Mouse (Mus musculus): ENCODE results near the gene Tubgcp3. TPM values are rescaled to one million over a fixed set of nuclear protein-coding genes. Genes with fewer than 3 reads are reported as not detected.
A peak's percentile ranks its signal among the peaks of the same experiment; 100 is the strongest.
"Not testable (repeated sequence)": the region's sequence is repeated elsewhere in the genome, so short reads cannot be mapped to it uniquely, and the experiment has no call there.

The Tubgcp3 gene
- polyA plus RNA-seq, 1 experiment from 2014 or later, result 37.5 TPM

- 93% methylated on average over 6 of the region's 6 CpGs for WGBS
- peaks cover 11% of the 10 kb centered on the region for H3K4me1 ChIP-seq (replicated peaks)
Observed at GRCm38 (mm10) chr8:12668832-12669231, 3.2 kb downstream of the Tubgcp3 start.

GRCm38 (mm10) chr8:12666530-12666929 is 5.5 kb downstream of the Tubgcp3 start:
- not testable (repeated sequence) for H3K4me2 ChIP-seq (replicated peaks); H3K9ac ChIP-seq; H3K27ac ChIP-seq; H3K4me3 ChIP-seq (replicated peaks); H3K27me3 ChIP-seq (replicated peaks); H3K36me3 ChIP-seq; H3K4me1 ChIP-seq (replicated peaks); H3K9me3 ChIP-seq; ATAC-seq
- WGBS, result 82% methylated on average over 3 of the region's 3 CpGs

More at GRCm38 (mm10) chr8:12668832-12669231, 3.2 kb downstream of the Tubgcp3 start:
- no peak overlapping the region for H3K9ac ChIP-seq
- H3K4me2 ChIP-seq (replicated peaks), result no peak overlapping the region
- H3K4me3 ChIP-seq (replicated peaks), result no peak overlapping the region
- no peak overlapping the region for H3K27ac ChIP-seq
- H3K36me3 ChIP-seq, result no peaks in the 10 kb centered on the region
- no peak for ATAC-seq
- 0 out of 2 replicates have a peak, but pooled peaks cover 5% of the 10 kb centered on the region for H3K27me3 ChIP-seq (replicated peaks)
- no peaks in the 10 kb centered on the region for H3K9me3 ChIP-seq

GRCm38 (mm10) chr8:12663105-12663456 is 9.0 kb downstream of the Tubgcp3 start:
- WGBS, result 91% methylated on average over 5 of the region's 5 CpGs
- Histone ChIP-seq H3K36me3 (peaks cover 12% of the 10 kb centered on the region; the same call in 1 of the 2 replicates), H3K27me3 (replicated peaks) (no peaks in the 10 kb centered on the region), H3K4me3 (replicated peaks) (no peak overlapping the region), H3K9ac (no peak overlapping the region), H3K9me3 (no peaks in the 10 kb centered on the region), H3K27ac (no peak overlapping the region), H3K4me1 (replicated peaks) (peaks cover 4% of the 10 kb centered on the region; the same call in 1 of the 2 replicates), H3K4me2 (replicated peaks) (no peak overlapping the region)
- no peak for ATAC-seq

GRCm38 (mm10) chr8:12662375-12663104 is 9.5 kb downstream of the Tubgcp3 start:
- no peak overlapping the region for H3K4me2 ChIP-seq (replicated peaks)
- no peak overlapping the region for H3K27ac ChIP-seq
- no peaks in the 10 kb centered on the region for H3K27me3 ChIP-seq (replicated peaks)
- peak; percentile 67; the same call in 1 of the 2 replicates for ATAC-seq
- H3K4me1 ChIP-seq (replicated peaks), result peaks cover 4% of the 10 kb centered on the region; the same call in 1 of the 2 replicates
- peaks cover 12% of the 10 kb centered on the region; the same call in 1 of the 2 replicates for H3K36me3 ChIP-seq
- H3K9ac ChIP-seq, result no peak overlapping the region
- no peaks in the 10 kb centered on the region for H3K9me3 ChIP-seq
- 90% methylated on average over 4 of the region's 4 CpGs for WGBS
- no peak overlapping the region for H3K4me3 ChIP-seq (replicated peaks)

DNA sequence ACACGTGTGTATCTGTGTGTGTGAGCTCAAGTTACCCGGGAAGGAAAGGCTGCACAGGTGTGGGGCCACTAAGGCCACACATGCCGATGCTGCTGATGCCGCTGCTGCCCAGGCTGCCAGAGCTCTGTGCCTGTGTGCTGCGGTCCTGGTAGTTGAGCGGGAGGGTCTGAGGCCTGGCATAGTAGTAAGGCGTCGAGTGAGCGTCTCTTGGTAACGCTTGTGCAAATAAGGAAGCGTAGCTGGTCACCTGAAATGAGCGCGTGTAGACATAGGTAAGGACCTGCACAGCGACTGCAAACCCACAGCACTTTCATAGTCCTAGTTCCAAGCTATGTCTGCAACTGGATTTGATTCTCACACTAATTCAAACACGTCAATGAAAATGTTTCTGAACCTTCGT is 14.6 kb downstream of the Tubgcp3 start:
- Histone ChIP-seq H3K4me2 (replicated peaks) (no peak overlapping the region), H3K36me3 (peaks cover 48% of the 10 kb centered on the region), H3K27me3 (replicated peaks) (no peaks in the 10 kb centered on the region), H3K9me3 (no peaks in the 10 kb centered on the region), H3K27ac (no peak overlapping the region), H3K4me1 (replicated peaks) (no peaks in the 10 kb centered on the region), H3K9ac (no peak overlapping the region; the same call in 1 of the 2 replicates), H3K4me3 (replicated peaks) (no peak overlapping the region)
- 90% methylated on average over 16 of the region's 16 CpGs for WGBS
- no peak for ATAC-seq

DNA sequence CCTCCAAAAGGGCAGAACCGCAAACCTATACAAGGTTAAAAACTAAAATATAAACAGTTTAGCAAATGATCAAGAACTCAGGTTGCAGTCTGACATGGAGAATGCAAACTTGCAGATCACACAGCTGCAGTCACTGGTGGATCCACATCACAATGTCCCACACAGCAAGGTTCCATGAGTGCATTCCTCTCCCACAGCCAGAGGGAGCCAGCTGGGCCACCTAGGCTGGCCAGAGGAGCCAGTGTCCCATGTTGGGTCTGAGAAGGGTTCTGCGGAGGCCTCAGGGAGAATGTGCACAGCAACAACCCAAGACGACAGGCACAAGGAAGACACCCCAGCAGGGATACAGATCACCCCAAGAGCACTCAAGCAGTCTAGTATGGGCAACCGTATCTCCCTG is 20.8 kb downstream of the Tubgcp3 start:
- H3K4me1 ChIP-seq (replicated peaks), result no peaks in the 10 kb centered on the region
- no peak for ATAC-seq
- H3K27ac ChIP-seq, result no peak overlapping the region
- H3K27me3 ChIP-seq (replicated peaks), result no peaks in the 10 kb centered on the region
- H3K4me2 ChIP-seq (replicated peaks), result no peak overlapping the region
- no peak overlapping the region for H3K4me3 ChIP-seq (replicated peaks)
- H3K9me3 ChIP-seq, result no peaks in the 10 kb centered on the region
- H3K9ac ChIP-seq, result no peak overlapping the region
- peaks cover 48% of the 10 kb centered on the region for H3K36me3 ChIP-seq
- WGBS, result 66% methylated on average over 4 of the region's 4 CpGs

- H3K9ac ChIP-seq, result no peak overlapping the region
- H3K4me2 ChIP-seq (replicated peaks), result no peak overlapping the region
- H3K9me3 ChIP-seq, result no peaks in the 10 kb centered on the region
- H3K4me1 ChIP-seq (replicated peaks), result no peaks in the 10 kb centered on the region
- H3K27me3 ChIP-seq (replicated peaks), result no peaks in the 10 kb centered on the region
- ATAC-seq, result peak; percentile 83
- H3K4me3 ChIP-seq (replicated peaks), result no peak overlapping the region
- peaks cover 41% of the 10 kb centered on the region for H3K36me3 ChIP-seq
- no peak overlapping the region for H3K27ac ChIP-seq
- WGBS, result 52% methylated on average over 4 of the region's 4 CpGs
Observed at GRCm38 (mm10) chr8:12650495-12650894, 21.6 kb downstream of the Tubgcp3 start.

DNA sequence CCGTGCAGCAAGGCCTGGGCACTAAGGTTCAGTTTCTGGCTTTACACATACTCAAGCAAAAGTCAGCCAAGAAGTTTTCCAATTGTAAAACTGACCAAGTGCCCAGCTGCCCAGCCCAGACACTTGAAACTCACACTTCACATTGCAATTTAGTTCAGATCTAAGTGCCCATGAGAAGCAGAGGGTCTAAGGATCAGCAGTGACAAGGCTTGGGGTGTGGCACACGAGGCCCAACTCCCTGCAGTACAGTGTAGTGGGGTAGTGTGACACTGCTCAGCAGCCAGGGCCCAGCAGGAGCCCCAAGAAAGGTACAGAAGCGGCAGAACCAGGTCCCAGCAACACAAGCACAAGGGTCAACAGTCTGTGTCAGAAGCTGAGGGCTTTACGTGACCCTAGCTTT is 23.1 kb downstream of the Tubgcp3 start:
- Histone ChIP-seq H3K9me3 (no peaks in the 10 kb centered on the region), H3K27me3 (replicated peaks) (no peaks in the 10 kb centered on the region), H3K4me1 (replicated peaks) (no peaks in the 10 kb centered on the region), H3K9ac (no peak overlapping the region), H3K4me3 (replicated peaks) (no peak overlapping the region), H3K36me3 (peaks cover 36% of the 10 kb centered on the region), H3K27ac (no peak overlapping the region), H3K4me2 (replicated peaks) (no peak overlapping the region)
- peak; percentile 66 for ATAC-seq
- WGBS, result 81% methylated on average over 4 of the region's 4 CpGs

DNA sequence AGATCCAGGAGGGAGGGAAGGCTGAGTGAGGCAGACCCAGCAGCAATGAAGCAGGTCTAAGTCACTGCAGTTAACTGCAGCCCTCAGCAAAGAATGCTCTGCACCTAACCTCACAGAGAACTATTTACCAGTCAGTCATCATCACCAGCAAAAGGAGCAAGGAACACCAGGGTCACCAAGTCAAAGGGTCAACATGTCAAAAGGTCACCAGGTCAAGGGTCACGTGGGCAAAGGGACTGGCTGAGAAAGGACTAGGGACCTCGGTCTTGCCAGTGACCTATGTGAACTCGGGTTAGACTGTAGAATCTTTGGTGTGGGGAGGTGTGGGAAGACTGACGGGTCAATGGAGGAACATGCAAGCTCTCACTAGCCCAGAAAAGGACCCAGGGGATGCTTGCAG is 25.5 kb downstream of the Tubgcp3 start:
- Histone ChIP-seq H3K4me3 (replicated peaks) (no peak overlapping the region), H3K27me3 (replicated peaks) (no peaks in the 10 kb centered on the region), H3K27ac (no peak overlapping the region), H3K9me3 (no peaks in the 10 kb centered on the region), H3K9ac (no peak overlapping the region), H3K4me1 (replicated peaks) (no peaks in the 10 kb centered on the region), H3K36me3 (peaks cover 21% of the 10 kb centered on the region), H3K4me2 (replicated peaks) (no peak overlapping the region)
- no peak for ATAC-seq
- 73% methylated on average over 4 of the region's 4 CpGs for WGBS

DNA sequence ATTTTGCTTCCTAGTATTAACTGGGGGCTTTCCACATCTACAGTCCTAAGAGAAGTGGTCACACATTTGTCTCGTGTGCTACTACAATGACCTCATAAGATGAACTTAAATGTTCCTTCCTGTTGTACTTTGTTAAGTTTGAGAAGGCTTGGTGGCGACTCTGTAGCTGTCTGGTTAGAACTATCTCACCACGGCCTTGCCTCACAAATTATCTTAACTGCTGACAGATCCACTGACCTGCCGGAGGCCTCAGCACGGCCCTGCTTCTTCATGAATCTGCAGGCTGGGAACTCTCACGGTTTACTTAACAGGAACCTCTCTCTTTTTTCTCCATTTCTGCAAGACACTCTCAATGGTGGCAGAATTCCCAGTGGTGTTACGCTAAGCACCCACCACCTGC is 27.2 kb downstream of the Tubgcp3 start:
- Histone ChIP-seq H3K4me2 (replicated peaks) (no peak overlapping the region), H3K9ac (no peak overlapping the region), H3K27me3 (replicated peaks) (no peaks in the 10 kb centered on the region), H3K9me3 (no peaks in the 10 kb centered on the region), H3K4me1 (replicated peaks) (no peaks in the 10 kb centered on the region), H3K36me3 (peaks cover 24% of the 10 kb centered on the region), H3K27ac (no peak overlapping the region), H3K4me3 (replicated peaks) (no peak overlapping the region)
- 65% methylated on average over 7 of the region's 7 CpGs for WGBS
- ATAC-seq, result no peak

GRCm38 (mm10) chr8:12644341-12644740 is 27.7 kb downstream of the Tubgcp3 start:
- no peak for ATAC-seq
- Histone ChIP-seq H3K27me3 (replicated peaks) (no peaks in the 10 kb centered on the region), H3K4me3 (replicated peaks) (no peak overlapping the region), H3K4me2 (replicated peaks) (no peak overlapping the region), H3K36me3 (peaks cover 25% of the 10 kb centered on the region), H3K9ac (no peak overlapping the region), H3K4me1 (replicated peaks) (no peaks in the 10 kb centered on the region), H3K27ac (no peak overlapping the region), H3K9me3 (no peaks in the 10 kb centered on the region)
- 85% methylated on average over 8 of the region's 8 CpGs for WGBS

- Histone ChIP-seq H3K4me3 (replicated peaks) (no peak overlapping the region), H3K36me3 (peaks cover 26% of the 10 kb centered on the region), H3K9ac (no peak overlapping the region), H3K9me3 (no peaks in the 10 kb centered on the region), H3K27me3 (replicated peaks) (no peaks in the 10 kb centered on the region), H3K27ac (no peak overlapping the region), H3K4me1 (replicated peaks) (no peaks in the 10 kb centered on the region), H3K4me2 (replicated peaks) (no peak overlapping the region)
- 91% methylated on average over 6 of the region's 6 CpGs for WGBS
- ATAC-seq, result no peak
Observed at GRCm38 (mm10) chr8:12641527-12641926, 30.5 kb downstream of the Tubgcp3 start.

DNA sequence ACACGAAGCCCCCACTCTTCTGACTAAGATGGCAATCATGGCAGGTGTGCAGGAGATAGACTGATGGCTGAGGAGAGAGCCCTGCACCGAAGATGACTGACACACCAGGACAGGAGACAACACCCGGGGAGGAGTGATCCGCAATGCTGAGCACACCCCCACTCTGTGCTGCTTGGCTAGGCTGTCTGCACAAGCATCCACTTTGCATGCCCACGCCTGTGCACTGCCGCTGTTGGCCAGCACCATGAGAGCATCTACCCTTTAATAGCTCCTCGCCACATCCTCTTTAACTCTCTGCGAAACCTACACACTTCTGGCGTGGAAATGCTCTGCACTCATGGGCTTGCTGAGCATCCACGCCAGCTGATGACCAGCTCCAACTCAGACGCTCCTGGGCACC is 33.6 kb downstream of the Tubgcp3 start:
- 90% methylated on average over 11 of the region's 11 CpGs for WGBS
- Histone ChIP-seq H3K9me3 (no peaks in the 10 kb centered on the region), H3K36me3 (peaks cover 34% of the 10 kb centered on the region), H3K4me1 (replicated peaks) (no peaks in the 10 kb centered on the region), H3K4me3 (replicated peaks) (no peak overlapping the region), H3K27ac (no peak overlapping the region), H3K27me3 (replicated peaks) (no peaks in the 10 kb centered on the region), H3K9ac (no peak overlapping the region), H3K4me2 (replicated peaks) (no peak overlapping the region)
- no peak for ATAC-seq
